Mouse (Mus musculus) bone marrow macrophage, adult 2 months (primary cell): ENCODE data around the gene Lrrc36.

Experiments used
- CTCF ChIP-seq: IDR thresholded peaks from 2 replicates; pipeline ENCODE4 v1.5.1; 2012; ENCODE audit warnings: low read depth, mild to moderate bottlenecking, low read length, moderate library complexity
- POLR2A ChIP-seq: IDR thresholded peaks from 2 replicates; pipeline ENCODE4 v1.6.1; 2012; ENCODE audit warnings: mild to moderate bottlenecking, low read depth, low read length, borderline replicate concordance

DNA sequence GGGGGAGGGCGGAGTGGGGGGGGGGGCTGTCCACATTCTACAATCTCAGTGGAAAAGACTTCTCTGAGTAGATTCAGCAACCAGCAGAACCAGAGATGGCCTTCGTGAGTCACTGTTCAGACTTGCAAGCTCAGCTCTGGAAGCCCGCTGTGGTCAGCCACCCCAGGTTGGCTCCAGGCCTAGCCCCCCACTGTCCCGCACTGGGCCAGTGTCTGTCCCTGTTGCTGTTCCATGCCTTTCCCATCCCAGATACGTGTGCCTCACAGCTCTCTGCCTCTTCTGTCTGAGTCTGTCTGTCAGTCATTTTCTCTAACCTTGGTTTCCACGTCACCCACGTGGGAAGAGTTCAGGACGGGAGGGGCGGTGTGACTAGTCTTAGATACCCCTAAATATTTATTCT lies 40.9 kb upstream of the Lrrc36 start:
- TF ChIP-seq POLR2A: no peak
- TF ChIP-seq CTCF: no peak
